In the genomic region with DNA sequence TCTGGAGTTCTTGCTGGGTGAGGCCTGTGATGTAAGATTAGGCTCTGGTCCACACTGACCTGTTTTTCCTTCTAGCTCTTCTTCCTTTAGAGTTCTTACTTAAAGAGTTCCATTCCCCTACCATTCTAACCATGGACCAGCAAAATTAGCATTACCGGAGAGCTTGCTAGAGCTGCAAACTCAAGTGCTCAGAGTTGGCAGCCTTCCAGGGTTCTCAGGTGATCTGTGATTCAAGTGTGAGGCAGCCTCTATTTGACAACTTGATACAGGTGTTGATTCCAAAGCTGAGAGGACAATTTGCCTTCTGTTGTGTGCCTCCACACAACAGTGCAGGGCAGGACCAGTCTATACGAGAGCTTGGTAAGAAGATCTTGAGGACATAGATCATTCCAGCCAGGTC, we compare ENCODE assay signal across 9 mouse cellular contexts. TPM values are rescaled to one million over a fixed set of nuclear protein-coding genes. Genes with fewer than 3 reads are reported as not detected.
DNase-seq lines count a peak whose midpoint lies in the region; ATAC-seq lines count a peak whose summit lies in the region.
"Had no signal": no experiment of that assay in that cellular context is flagged by ENCODE, and none has a peak within 500 bp of the region (broad histone marks: within the 10 kb centered on the region; RNA-seq: fewer than 3 reads in every experiment).

No protein-coding gene starts in this region.

- H3K4me3 ChIP-seq in kidney, embryonic 16.5 days (ENCODE audit: low read length), result no peak overlapping the region
- no peak overlapping the region for H3K4me3 ChIP-seq in midbrain, embryonic 16.5 days (ENCODE audit: low read depth, low read length)

- H3K4me1 ChIP-seq in kidney, embryonic 16.5 days (ENCODE audit: insufficient read depth, low read length), result no peaks in the 10 kb centered on the region
- H3K4me1 ChIP-seq in midbrain, embryonic 16.5 days (ENCODE audit: control insufficient read depth, insufficient read depth, low read length), result no peaks in the 10 kb centered on the region

- no peak overlapping the region for H3K4me2 ChIP-seq in kidney, embryonic 16.5 days (replicated peaks; ENCODE audit: low read depth, low read length)
- no peak overlapping the region for H3K4me2 ChIP-seq in midbrain, embryonic 16.5 days (ENCODE audit: low read length)

- DNase-seq in kidney, adult 18-20 months, result peak; percentile 20
- peak; percentile 52 for DNase-seq in cerebellum, adult 11-12 months
- DNase-seq in cerebellum, postnatal 10 days, result peak; percentile 80 to 84
- peak; percentile 68 for DNase-seq in lung, postnatal 25 days (ENCODE audit: low spot score)
- no peak for DNase-seq in thymus, postnatal 10 days (ENCODE audit: low spot score in 2 of 2)
- DNase-seq: adrenal gland, postnatal 36 days; thymus, postnatal 4 days had no signal

- H3K9ac ChIP-seq in kidney, embryonic 16.5 days (replicated peaks; ENCODE audit: low read length), result no peak overlapping the region
- no peak overlapping the region for H3K9ac ChIP-seq in midbrain, embryonic 16.5 days (ENCODE audit: low read depth, low read length)

- ATAC-seq in kidney, embryonic 16.5 days (ENCODE audit: low FRiP score, low TSS enrichment), result no peak
- ATAC-seq in midbrain, embryonic 16.5 days, result no peak

- no peaks in the 10 kb centered on the region for H3K36me3 ChIP-seq in kidney, embryonic 16.5 days (ENCODE audit: insufficient read depth, low read length)
- H3K36me3 ChIP-seq in midbrain, embryonic 16.5 days (ENCODE audit: control insufficient read depth, insufficient read depth, low read length), result no peaks in the 10 kb centered on the region

- no peaks in the 10 kb centered on the region for H3K9me3 ChIP-seq in kidney, embryonic 16.5 days (ENCODE audit: low read length)
- no peaks in the 10 kb centered on the region for H3K9me3 ChIP-seq in midbrain, embryonic 16.5 days (replicated peaks; ENCODE audit: control insufficient read depth, low read length, poor library complexity, severe bottlenecking)

- H3K27me3 ChIP-seq in kidney, embryonic 16.5 days (ENCODE audit: insufficient read depth, low read length), result no peaks in the 10 kb centered on the region
- no peaks in the 10 kb centered on the region for H3K27me3 ChIP-seq in midbrain, embryonic 16.5 days (ENCODE audit: control insufficient read depth, insufficient read depth, low read depth, low read length)

- WGBS in kidney, embryonic 16.5 days, result 87% methylated on average over 2 of the region's 2 CpGs
- 80% methylated on average over 2 of the region's 2 CpGs for WGBS in midbrain, embryonic 16.5 days

- no peak overlapping the region for H3K27ac ChIP-seq in kidney, embryonic 16.5 days (ENCODE audit: low read length)
- no peak overlapping the region for H3K27ac ChIP-seq in midbrain, embryonic 16.5 days (ENCODE audit: low read length)

RNA-seq across cellular contexts. Expression of gene Eepd1, which starts 31.7 kb away (rescaled TPM):
- polyA plus RNA-seq in kidney, embryonic 16.5 days (2015; fragmentation: Nextera tagmentation; extraction: Ambion mirVana), result 7.0 and 7.8 TPM in 2 replicates
- polyA plus RNA-seq in midbrain, embryonic 16.5 days (2015; fragmentation: Nextera tagmentation; extraction: Ambion mirVana), result 11.3 and 12.7 TPM in 2 replicates

Comparison
In these comparisons a context has a peak if more than half of its experiments do, and no peak if none do; other contexts are left out.
1. DNase-seq: peak in kidney, adult 18-20 months (single experiment), cerebellum, adult 11-12 months (single experiment), cerebellum, postnatal 10 days (2 of 2) and lung, postnatal 25 days (single experiment); none in thymus, postnatal 10 days (0 of 2).